Mouse (Mus musculus) cerebellum, adult 8-10 months (tissue): ENCODE data around the gene Lrrc25.
A peak's percentile ranks its signal among the peaks of the same experiment; 100 is the strongest.

Experiments
- DNase-seq: peaks from one replicate; pipeline ENCODE4 v3.0.0; 2022

Lrrc25 gene

DNA sequence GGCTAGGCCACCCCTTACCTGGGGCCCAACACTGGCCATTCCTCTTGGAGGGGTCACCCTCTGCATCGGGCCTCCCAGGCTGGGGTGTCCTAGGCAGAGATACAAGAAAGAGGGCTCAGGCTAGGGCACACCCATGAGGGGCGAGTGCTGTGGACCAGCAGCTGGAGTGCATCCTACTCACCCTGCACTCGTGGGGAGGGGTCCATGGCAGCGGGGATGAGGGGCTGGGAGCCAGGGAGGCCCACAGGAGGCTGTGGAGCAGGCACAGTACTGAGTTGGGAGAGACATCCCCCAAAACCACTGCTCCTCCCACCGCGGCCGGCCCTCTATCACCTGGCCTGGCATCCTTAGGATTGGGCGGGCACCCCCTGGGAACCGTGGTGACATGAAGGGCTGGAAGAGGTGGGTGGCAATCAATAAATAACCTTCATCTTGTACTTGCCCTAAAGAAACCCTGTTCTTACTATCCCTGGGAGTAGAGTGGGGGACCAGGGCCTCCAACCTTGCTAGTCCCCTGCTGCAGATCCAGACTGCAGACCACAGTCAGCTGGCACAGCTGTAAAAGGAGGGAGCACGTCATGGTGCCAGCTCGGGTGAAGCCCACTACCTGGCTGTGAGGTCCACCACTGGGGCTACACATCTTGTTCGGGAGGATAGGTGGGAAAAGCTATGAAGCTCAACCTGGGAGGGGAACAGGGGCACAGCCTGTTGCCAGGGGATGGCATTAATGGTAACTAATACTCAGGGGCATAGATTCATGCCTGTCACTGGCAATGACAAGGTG is 16.3 kb upstream of the Lrrc25 start:
- DNase-seq = no peak

DNA sequence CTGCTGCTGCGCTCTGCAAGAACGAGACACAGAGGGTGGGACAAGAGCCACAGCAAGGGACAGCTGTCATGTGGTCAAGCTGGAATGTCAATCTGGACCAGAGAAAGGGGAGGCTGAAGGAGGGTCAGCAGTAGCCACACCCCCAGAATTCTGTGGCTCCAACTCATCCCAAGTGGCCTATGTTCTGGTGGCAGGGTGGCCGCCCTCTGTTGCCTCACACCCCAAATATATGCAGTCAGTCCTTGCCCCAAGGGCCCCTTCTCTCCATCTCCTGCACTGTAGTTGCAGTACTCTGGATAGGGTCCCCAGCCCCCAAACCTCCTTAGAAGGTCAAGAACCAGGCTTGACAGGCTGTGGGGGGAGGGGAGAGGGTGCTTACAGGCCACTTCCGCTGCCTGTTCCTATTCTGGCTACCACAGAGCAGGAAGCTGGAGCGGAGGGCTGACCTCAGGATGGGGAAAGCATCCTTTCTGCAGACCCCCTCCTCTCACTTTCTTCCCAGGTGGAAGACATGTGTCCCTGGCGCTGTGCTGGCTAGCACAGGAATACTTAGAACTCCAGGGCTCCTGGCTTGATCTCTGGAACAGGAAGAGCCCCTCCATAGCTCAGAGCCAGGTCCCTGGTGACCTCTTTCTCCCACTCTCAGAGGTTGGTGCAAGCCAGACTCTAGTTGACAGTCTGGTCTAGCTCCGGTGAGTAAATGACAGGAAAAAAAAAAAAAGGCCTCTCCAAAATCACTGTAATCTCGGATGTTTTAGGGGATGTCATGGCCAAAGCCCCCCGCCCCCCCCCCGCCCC is 15.3 kb upstream of the Lrrc25 start:
- DNase-seq = no peak

- DNase-seq = peak; percentile 67
Observed at GRCm38 (mm10) chr8:70601271-70601649, 14.7 kb upstream of the Lrrc25 start.

DNA sequence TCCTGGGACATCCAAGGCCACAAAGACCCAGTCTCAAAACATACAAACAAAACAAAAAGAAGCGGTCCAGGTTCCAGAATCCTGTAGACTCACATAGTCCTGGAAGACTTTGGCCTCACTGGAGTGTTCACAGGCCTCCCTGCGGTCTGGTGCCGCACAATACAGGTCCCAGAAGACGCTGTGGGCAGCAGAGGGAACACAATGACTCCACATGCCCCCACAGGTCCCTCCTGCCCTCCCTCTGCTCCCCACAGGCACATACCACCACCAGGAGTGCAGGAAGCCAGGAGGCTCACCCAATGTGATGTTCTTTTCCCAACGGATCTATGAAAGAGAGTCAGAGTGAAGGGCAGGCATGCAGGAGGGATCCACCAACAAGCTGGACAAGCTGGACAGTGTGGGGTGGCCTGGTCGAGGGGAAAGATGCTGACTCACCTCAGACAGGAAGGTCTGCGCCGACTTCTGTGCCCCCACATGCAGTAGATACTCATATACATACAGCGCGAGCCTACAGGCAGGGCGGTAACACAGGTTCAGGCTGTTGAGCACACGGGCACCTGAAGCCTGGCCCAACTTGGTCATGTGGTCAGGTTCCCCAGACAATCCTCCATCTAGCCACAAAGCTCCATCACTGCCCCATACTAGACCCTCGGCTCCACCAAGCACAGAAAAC is 13.7 kb upstream of the Lrrc25 start:
- no peak for DNase-seq

GRCm38 (mm10) chr8:70604558-70604957 is 11.4 kb upstream of the Lrrc25 start:
- no peak for DNase-seq

DNA sequence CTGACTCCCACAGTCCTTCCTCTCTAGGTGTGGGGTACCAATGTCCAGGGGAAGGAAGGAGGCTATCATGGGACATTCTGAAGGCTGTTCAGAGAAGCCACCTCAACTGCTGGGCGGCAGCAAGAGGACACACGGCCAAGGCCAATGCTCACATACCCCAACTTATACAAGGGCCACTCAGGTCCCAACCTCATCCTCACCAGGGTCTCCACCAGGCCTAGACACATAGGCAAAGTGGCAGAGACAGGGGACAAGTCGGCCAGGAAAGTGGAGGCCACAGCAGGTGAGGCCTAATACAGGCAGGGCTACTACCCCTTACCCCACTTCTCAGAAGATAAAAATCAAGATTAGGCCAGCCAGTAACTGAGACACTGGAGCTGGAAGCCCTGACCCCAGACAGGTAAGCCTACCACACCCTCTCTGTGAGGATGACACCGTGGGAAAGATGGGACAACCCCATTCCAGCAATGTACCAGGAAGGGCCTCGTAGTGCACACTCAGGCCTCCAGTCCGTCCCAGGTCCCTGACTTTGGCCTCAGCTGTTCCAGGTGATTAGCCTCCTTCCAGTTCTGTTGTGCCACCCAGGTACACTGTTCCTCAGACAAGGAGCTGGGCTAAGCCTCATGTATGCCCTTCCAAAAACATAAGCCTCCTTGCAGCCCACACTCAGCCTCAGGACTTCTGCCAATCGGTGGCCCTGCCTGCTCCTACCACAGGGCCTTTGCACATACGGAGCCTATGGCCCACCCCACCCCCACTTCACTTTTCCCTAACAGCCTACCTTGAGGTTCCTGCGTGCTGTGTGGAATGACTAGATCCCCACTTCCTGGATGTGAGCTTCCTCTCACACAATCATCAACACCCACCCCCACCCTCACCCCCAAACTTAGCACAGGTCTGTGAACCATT is 9.8 kb upstream of the Lrrc25 start:
- no peak for DNase-seq

- no peak for DNase-seq
Observed at GRCm38 (mm10) chr8:70606780-70607602, 9.0 kb upstream of the Lrrc25 start.

DNA sequence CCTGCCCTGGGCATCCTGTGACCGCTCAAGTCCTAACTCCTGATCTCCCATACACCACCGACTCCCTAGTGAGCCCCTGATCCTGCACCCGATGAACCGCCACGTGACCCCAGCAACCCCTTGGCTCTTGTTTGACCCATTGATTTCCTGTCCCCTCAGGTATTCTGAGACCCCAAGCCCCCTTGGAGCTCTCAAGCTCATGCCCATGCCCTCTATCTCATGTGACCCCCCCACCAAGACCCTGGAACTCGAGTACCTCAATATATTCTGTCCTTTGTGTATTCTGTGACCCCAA is 8.4 kb upstream of the Lrrc25 start:
- no peak for DNase-seq

- DNase-seq = peak; percentile 55
Observed at GRCm38 (mm10) chr8:70607898-70608748, 7.8 kb upstream of the Lrrc25 start.

GRCm38 (mm10) chr8:70608749-70609367 is 7.1 kb upstream of the Lrrc25 start, which contains the start of gene Ssbp4:
Gene Ssbp4 (minus strand): TSS chr8:70608872.
- no peak for DNase-seq

GRCm38 (mm10) chr8:70609368-70609848 is 6.5 kb upstream of the Lrrc25 start:
- DNase-seq = peak; percentile 40

GRCm38 (mm10) chr8:70609849-70610795 is 5.8 kb upstream of the Lrrc25 start:
- DNase-seq = peak; percentile 35

GRCm38 (mm10) chr8:70610796-70611771 is 4.9 kb upstream of the Lrrc25 start:
- DNase-seq = peak; percentile 76

DNA sequence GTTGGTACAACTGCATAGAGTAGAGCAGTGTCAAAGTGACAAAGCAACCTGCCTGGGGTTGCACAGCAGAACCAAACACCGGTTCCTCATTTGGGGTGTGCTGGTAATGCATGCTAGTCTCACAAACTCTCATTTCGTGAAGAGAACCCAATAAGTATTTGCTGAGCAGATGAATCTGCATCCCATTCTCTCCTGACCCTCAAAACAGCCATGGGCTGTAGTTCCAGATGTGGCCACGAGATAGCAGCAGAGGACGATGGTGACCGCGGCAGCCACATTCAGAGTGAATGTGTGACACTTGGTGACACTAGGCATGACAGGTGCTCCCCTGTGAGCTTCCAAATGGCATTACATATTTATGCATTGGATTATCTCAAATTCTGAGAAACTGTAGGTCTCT is 4.1 kb upstream of the Lrrc25 start:
- DNase-seq = peak; percentile 87

DNA sequence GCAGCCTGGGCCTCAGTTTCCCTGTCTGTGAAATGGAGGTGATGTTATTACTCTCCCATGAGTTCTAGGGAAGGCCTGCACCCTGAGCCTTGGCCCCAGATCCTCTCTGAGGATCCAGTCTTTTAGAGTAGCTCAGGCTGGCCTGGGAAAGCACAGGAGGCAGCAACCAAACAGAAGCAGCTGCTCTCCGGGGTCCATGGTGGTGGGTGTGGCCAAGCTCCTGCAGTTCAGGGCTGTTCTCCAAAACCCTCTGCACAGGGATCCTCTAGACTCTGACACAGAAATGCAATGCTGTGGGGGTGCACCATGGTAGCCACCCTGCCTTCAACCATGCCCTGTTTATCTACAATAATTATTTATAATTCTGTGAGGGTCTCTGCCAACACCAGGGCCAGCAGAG is 2.2 kb upstream of the Lrrc25 start:
- no peak for DNase-seq

DNA sequence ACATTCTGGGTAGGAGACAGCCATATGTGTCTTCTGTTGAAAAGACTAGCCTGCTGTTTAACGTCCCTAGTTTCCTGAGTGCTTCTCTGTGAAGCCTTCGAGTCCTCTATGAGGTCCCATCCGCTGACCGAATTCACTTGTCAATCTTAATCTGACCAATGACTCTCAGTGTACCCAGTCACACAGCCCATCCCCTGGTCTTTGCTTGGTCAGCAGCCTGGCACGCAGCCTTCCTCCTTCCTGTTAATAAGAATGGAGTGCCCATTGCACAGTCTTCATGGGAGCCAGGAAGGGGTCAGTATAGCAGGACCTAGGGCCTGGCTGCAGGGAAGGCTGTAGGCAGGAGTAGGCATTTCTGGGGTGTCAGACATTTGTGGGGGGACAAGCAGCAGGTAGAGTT is 1.5 kb upstream of the Lrrc25 start:
- no peak for DNase-seq

- no peak for DNase-seq
Observed at GRCm38 (mm10) chr8:70615281-70615680, 674 bp upstream of the Lrrc25 start.

- no peak for DNase-seq
Observed at GRCm38 (mm10) chr8:70616645-70617044, 690 bp downstream of the Lrrc25 start.
